Mouse (Mus musculus) liver, embryonic 11.5 days (tissue): ENCODE results near the gene Glcci1. TPM values are rescaled to one million over a fixed set of nuclear protein-coding genes. Genes with fewer than 3 reads are reported as not detected.

Experiments
- ATAC-seq: fragments of 200-750 bp; cut with Nextera tagmentation; replicated peaks from 2 replicates; pipeline ENCODE4 v1.8.0; 2017; ENCODE audit warnings: moderate number of reproducible peaks, mild to moderate bottlenecking, moderate TSS enrichment, moderate library complexity; ENCODE audit not compliant: low FRiP score
- DNase-seq: peaks from one replicate; pipeline ENCODE4 v3.0.0-alpha.2; 2017; ENCODE audit warnings: low spot score
- H3K27ac ChIP-seq: fragments of 300-500 bp; sonication (generic); 2 replicates; pipeline ENCODE4 v1.5.1; 2014; ENCODE audit warnings: mild to moderate bottlenecking, low read depth, low read length, control low read depth
- H3K27me3 ChIP-seq: fragments of 300-500 bp; sonication (generic); replicated peaks from 2 replicates; pipeline ENCODE4 v1.6.1; 2014; ENCODE audit warnings: low read length, mixed read lengths; ENCODE audit not compliant: control insufficient read depth, insufficient read depth
- H3K36me3 ChIP-seq: fragments of 300-500 bp; sonication (generic); 2 replicates; pipeline ENCODE4 v1.6.1; 2014; ENCODE audit warnings: mild to moderate bottlenecking, low read length, moderate library complexity, mixed read lengths; ENCODE audit not compliant: control insufficient read depth, insufficient read depth
- H3K4me1 ChIP-seq: fragments of 300-500 bp; sonication (generic); replicated peaks from 2 replicates; pipeline ENCODE4 v1.6.1; 2014; ENCODE audit warnings: low read length, mixed read lengths; ENCODE audit not compliant: control insufficient read depth, insufficient read depth
- H3K4me2 ChIP-seq: fragments of 300-500 bp; sonication (generic); 2 replicates; pipeline ENCODE4 v1.6.1; 2014; ENCODE audit warnings: mild to moderate bottlenecking, control low read depth, moderate library complexity
- H3K4me3 ChIP-seq: fragments of 300-500 bp; sonication (generic); 2 replicates; pipeline ENCODE4 v1.5.1; 2014; ENCODE audit warnings: low read depth, low read length, control low read depth
- H3K9ac ChIP-seq: fragments of 300-500 bp; sonication (generic); 2 replicates; pipeline ENCODE4 v1.6.1; 2014; ENCODE audit warnings: low read depth, low read length, control low read depth
- H3K9me3 ChIP-seq: fragments of 300-500 bp; sonication (generic); 2 replicates; pipeline ENCODE4 v1.6.1; 2016; ENCODE audit warnings: low read length, inconsistent platforms, mixed read lengths; ENCODE audit not compliant: control insufficient read depth
- WGBS: fragments of 180-500 bp; shearing (Covaris S2); extraction: QIAGEN DNeasy Blood & Tissue Kit; methylation state at CpG from one replicate; pipeline ENCODE4 v1.1.7; 2014; 5-methylcytosine and 5-hydroxymethylcytosine counted together
- polyA plus RNA-seq: library from polyadenylated mRNA; unstranded; fragments of >200 nt; fragmentation: Nextera tagmentation; extraction: Ambion mirVana; gene quantifications from 2 replicates; pipeline ENCODE4 v1.2.1, GENCODE M21; 2014

The Glcci1 gene
- polyA plus RNA-seq, 1 experiment from 2014 or later = 3.9 TPM

DNA sequence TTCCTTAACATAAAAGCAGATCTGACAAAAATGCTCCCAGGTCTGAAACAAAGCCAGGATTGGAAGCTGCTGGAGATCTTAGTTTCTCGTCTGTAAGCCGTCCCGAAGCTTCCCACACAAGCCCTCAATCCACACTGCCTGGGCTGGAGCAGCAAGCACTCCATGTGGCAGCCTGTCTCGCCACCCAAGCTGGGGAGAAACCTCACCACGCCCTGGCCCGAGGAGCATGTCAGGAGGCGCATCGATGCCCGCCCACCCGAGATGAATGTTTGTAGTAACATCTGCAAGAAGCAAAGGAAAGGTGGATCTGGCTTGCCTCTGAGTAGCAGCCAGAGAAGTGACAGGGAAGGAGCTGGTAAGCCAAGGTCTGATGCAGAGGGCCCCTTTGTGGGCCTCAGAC, 135.3 kb downstream of the Glcci1 start:
- H3K27me3 ChIP-seq = no peaks in the 10 kb centered on the region
- H3K4me2 ChIP-seq = no peak overlapping the region
- peaks cover 9% of the 10 kb centered on the region for H3K4me1 ChIP-seq
- H3K27ac ChIP-seq = no peak overlapping the region
- no peaks in the 10 kb centered on the region for H3K36me3 ChIP-seq
- no peak overlapping the region for H3K4me3 ChIP-seq
- no peak overlapping the region for H3K9ac ChIP-seq
- no peak for DNase-seq
- no peak for ATAC-seq
- H3K9me3 ChIP-seq = no peaks in the 10 kb centered on the region
- 77% methylated on average over 10 of the region's 10 CpGs for WGBS

DNA sequence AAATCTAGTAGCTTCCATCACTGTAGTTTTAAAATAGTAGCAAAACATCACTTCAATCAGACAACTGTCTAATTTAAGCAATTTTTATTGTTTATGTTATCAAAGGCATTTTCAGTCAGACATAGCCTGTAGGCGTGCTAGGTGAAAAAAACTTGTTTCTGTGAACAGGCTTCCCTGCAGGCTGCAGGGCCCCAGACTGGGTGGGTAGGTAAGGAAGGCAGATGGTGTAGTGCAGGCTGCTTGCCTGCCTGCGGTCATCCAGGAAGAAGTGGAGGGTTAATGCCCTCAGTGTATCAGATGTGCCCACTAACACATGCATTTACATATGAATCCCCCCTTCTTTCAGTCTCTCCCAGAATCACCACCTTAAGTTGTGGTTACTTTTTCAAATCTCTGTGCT, 136.3 kb downstream of the Glcci1 start:
- Histone ChIP-seq H3K4me2 (no peak overlapping the region), H3K27ac (no peak overlapping the region), H3K9me3 (no peaks in the 10 kb centered on the region), H3K27me3 (no peaks in the 10 kb centered on the region), H3K4me3 (no peak overlapping the region), H3K9ac (no peak overlapping the region), H3K36me3 (no peaks in the 10 kb centered on the region), H3K4me1 (peaks cover 6% of the 10 kb centered on the region)
- ATAC-seq = no peak
- DNase-seq = no peak
- 63% methylated on average over 2 of the region's 2 CpGs for WGBS
